Mouse (Mus musculus) thymus, adult 18-20 months (tissue): ENCODE results near the gene Dusp1.

Experiments
- DNase-seq, 2 experiments: peaks; one replicate each; pipeline ENCODE4 v3.0.0; 2022; ENCODE audit warnings: mixed read lengths in 2 of 2

Gene Dusp1

GRCm38 (mm10) chr17:26515675-26516074 lies 46.3 kb downstream of the Dusp1 start:
- DNase-seq, result no peak

GRCm38 (mm10) chr17:26514581-26515030 lies 47.3 kb downstream of the Dusp1 start:
- DNase-seq, result no peak

DNA sequence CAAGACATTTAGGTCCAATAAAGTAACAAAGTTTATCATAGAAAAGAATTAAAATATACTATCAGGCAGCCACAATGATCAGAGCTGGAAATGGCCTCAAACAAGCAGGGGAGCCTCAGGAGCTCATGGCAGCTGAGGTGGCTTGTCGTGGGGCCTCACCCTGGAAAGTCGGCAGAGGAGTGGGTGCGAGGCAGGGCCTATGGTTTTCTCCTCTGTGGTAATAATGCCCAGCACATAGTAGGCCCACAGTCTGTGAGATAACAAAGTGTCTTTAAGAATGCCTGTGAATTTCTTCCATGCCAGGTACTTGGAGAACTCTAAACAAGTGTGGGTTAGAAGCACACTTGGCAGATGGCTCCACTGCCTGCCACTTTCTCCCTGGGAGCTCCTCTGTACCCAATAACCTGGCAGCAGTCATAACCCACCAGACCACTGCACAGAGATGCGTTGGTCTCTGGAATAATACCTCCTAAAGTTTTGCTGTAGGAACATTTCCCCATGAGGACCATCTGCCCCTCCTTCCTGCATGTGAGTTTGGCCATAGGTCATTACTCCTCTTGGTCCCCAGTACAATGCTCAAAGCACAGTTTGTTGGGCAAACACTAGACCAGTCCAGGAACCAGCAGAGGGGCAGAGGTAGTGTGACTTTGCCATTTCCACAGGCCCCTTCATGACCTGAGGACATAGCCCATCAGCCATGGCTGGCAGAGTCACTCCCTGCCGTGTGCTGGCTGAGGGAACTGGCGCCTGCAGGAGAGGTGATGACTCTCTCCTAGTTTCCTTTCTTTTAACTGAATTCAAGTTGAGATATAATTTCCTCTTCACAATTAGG lies 48.3 kb downstream of the Dusp1 start:
- DNase-seq, result no peak

- DNase-seq, result no peak
Measured at GRCm38 (mm10) chr17:26512961-26513360, 49.0 kb downstream of the Dusp1 start.

DNA sequence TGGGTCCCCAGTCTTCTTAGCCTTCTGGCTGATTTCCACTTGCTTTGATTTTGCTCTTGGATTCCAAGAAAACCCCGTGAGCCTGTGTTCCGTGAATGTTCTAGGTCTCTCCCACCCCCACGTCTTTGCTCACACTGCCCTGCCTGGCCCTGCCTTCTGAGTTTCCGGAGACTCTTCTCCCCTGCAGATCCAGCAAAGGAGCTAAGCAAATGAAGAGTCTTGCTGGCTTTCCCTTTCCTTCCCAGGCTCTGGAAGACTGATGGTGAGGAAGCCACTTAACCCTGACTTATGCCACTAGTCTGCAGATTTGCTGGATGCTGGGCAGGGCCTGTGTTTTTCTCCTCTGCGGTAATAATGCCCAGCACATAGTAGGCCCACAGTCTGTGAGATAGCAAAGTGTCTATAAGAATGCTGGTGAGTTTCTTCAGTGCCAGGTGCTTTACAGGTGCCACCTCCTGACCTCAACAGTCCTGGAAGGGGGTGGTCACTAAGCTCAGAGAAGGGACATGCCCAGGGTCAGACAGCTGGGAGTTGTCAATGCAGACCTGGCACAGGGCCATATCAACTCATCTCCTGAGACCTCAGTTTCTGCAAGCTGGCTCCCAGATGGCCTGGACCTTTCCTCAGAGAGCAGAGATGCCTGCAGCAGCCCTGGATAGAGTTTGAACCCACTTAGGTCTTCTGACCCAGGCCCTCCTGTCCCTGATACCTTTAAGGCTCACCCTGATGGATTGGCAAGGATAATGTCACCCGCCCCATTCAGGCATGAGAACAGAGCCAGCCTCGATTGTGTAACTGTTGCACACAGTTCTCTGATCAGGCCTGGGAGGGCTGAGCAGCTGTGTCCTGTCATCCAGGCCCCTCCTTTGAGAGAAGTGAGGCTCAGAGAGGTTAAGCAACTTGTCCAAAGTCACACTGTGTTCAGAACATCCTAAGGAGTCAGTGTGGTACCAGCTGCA lies 49.8 kb downstream of the Dusp1 start:
- no peak for DNase-seq

DNA sequence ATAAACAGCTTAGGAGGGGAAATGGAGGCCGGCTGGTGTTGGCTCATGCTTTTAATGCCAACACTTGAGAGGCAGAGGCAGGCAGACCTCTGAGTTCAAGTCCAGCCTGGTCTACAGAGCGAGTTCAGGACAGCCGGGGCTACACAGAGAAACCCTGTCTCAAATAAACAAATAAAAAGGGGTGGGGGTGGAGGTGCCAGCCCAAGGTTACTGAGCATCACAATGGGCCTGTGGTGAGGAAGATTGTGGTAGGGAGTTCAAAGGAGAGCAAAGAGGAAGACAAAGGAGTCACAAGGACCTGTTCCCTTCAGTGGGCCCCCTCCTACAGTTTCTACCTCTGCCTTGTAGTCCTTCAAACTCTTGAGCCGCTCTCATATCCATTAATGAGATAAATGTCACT lies 50.7 kb downstream of the Dusp1 start:
- no peak for DNase-seq

DNA sequence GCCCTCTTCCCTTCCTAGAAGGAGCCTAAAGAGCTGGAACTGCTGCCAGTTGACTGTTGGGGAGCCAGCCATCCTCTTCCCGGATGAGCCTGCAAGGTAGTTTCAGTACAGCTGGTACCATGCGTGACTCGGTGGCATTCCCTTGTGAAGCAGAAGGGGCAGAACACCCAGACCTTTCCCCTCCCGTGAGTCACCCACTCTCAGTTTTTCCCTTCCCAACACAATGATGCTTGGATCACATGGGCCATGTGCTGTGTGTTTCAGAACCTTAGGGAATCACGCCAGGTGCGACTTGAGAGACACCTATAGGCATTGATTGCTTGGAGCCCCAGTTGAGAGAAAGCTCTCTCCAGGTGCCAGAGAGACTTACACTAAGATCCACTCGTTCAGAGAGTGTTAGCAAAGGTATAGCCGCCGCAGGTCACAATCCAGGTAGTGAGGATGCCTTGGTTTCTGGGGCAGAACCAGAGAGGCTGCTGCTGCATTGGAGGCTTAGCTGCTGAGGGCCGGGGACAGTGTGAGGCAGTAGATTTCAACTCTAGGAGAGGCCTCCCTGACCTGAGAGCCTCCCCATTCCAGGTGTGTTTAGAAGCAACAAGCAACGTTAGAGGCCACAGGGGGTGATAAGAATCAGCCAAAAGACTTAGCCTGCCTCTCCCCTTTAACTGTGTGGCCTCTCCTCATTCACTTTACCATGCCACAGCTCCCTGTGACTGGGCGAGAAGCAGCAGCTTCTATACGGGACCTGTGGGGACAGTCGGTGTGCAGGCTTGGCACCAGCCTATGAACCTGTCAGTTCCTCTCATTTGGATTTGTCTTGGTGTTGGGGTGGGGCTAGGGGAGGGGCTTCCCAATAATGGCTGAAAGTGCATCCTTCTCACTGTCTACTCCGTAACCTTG lies 51.5 kb downstream of the Dusp1 start:
- DNase-seq, result no peak

- DNase-seq, result peak in 1 of 2 experiments; percentile 47
Measured at GRCm38 (mm10) chr17:26508961-26509771, 52.8 kb downstream of the Dusp1 start.

- DNase-seq, result peak; percentile 92 to 94
Measured at GRCm38 (mm10) chr17:26508345-26508960, 53.5 kb downstream of the Dusp1 start.

- DNase-seq, result peak in 1 of 2 experiments; percentile 64
Measured at GRCm38 (mm10) chr17:26507966-26508344, 54.0 kb downstream of the Dusp1 start.

DNA sequence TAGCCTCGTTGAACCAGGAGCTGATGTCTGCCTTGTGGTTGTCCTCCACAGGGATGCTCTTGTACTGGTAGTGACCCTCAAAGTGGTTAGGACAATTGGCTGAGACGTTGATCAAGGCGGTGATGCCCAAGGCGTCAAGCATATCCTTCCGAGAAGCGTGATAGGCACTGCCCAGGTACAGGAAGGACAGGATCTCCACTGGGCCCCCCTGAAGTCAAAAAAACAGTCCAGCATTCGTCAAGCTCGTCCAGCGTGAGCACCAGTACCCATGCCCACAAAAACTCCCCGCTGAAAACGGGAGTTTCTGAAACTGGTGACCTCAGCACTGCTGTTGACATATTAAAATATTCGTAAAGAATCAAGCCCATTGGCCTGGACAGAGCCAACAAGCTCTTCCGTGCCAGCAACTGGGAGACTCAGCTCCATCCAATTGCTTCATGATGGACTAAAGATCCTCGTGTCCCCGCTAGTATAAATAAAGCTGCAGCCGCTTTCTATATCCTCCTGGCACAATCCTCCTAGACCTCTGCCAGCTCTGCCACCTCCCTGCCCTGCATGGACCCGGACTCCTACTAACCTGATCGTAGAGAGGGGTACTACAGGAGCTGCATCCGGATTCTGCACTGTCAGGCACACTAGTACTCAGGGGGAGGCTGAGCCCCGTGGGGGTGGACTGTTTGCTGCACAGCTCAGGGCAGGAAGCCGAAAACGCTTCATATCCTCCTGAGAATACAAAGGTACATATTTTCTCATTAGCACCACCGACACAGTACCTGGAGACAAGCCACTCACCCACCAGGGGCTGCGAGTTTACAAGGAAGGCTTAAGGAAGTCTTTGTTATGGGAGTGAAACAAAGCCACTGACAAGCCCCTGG lies 54.7 kb downstream of the Dusp1 start:
- peak; percentile 54 to 73 for DNase-seq

DNA sequence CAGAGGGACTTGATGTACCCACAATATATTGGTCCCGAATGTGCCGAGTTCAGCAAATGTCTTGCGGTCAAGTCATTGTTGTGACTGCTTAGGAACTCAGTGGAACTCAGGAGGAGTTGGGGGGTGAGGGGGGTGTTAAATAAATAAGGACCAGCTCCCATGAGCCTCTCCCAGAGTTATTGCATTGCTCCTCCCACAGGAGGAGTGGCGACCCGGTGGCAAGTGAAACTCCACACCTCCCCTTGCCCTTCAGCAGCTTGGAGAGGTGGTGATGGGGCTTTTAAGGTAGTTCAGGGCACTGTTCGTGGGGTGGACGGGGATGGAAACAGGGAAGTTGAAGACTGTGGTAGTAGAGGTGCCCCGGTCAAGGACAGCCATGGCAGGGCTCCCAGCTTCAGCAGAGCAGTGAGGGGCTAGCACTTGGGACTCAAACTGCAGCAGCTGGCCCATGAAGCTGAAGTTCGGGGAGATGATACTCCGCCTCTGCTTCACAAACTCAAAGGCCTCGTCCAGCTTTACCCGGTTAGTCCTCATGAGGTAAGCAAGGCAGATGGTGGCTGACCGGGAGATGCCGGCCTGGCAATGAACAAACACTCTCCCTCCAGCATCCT lies 55.8 kb downstream of the Dusp1 start:
- DNase-seq, result no peak

DNA sequence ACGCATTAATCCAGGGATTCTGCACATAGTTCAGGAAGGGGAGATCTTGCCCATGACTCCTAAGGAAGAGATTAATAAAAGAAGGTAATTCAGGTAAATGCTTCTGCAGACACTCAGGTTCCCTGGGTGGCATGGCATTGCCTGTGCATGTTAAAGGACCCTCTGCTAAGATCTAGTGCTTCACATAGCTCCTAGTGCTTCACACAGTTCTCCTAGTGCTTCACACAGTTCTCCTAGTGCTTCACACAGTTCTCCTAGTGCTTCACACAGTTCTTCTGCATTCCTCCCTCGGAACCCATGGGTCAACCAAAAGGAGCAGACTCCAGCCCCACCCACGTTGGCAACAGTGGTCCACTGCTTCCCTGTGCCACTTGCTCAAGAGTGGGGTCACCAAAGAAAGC lies 56.7 kb downstream of the Dusp1 start:
- no peak for DNase-seq

DNA sequence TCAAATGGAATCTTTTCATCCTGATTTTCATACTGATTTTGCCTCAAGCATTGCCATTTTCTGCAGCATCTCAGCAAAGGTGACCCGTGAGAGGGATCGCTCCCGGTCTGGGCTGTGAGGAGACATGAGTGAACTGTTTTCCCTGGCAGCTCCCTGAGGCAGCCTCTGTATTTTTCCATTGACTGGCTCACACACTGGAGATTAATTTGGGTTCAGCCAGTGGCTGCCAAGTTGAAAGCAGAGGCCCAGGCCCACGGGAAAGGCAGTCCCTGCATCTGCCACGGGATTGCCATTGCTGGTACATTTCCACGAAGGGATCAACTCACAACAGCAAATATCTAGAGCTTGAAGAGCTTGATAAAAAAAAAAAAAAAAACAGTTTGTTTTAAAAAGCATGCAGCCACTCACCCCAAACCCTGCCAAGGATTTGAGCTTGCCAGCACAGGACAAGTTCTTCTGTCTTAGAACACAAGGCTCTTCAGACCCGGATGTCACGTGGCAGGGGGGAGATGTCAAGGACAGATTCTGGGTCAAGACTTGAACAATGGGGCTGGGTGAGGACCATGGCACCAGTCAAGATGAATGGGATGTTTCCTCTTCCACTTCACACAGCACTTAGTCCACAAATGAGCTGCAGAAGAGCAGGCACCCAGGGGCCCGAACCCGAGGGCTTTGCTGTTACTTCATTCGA lies 57.8 kb downstream of the Dusp1 start:
- no peak for DNase-seq

- peak; percentile 52 to 76 for DNase-seq
Measured at GRCm38 (mm10) chr17:26502808-26503671, 58.9 kb downstream of the Dusp1 start.

GRCm38 (mm10) chr17:26501826-26502225 lies 60.1 kb downstream of the Dusp1 start:
- DNase-seq, result no peak

- no peak for DNase-seq
Measured at GRCm38 (mm10) chr17:26498626-26499025, 63.3 kb downstream of the Dusp1 start.

DNA sequence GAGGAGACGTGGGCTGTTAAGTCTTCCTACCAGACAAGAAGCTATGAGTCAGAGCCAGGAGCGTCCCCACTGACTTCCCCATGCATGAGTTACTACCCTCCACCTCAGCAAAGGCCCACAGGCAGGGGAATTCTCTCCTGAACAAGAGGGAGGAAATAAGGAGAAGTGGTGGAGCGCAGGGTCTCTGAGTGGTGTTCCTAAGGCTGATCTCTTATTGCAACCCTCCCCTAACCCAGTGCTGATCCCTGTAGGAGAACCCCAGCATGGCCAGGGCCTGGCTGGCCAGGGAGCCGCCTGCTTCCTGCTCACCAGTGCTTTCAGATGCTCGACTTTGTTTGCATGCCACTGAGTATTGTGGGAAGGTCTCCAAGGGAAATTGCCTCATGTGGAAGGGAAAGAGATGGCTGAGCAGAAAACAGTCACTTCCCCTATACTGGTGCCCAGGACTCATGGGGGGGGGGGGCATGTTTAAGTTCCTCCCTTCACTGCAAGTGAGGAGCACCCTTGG lies 64.5 kb downstream of the Dusp1 start:
- DNase-seq, result no peak
